Mouse (Mus musculus) lung, embryonic 16.5 days (tissue): ENCODE data around the gene Itih2. TPM values are rescaled to one million over a fixed set of nuclear protein-coding genes. Genes with fewer than 3 reads are reported as not detected.

Experiments used
- ATAC-seq: fragments of 200-750 bp; cut with Nextera tagmentation; 2 replicates; pipeline ENCODE4 v1.8.0; 2017; ENCODE audit warnings: low read depth, mild to moderate bottlenecking, moderate library complexity
- H3K27ac ChIP-seq: fragments of 300-500 bp; sonication (generic); 2 replicates; pipeline ENCODE4 v1.5.1; 2014; ENCODE audit warnings: mild to moderate bottlenecking, control low read depth, low read length
- H3K27me3 ChIP-seq: fragments of 300-500 bp; sonication (generic); 2 replicates; pipeline ENCODE4 v1.6.1; 2014; ENCODE audit warnings: low read depth, low read length, mixed read lengths; ENCODE audit not compliant: control insufficient read depth, insufficient read depth
- H3K36me3 ChIP-seq: fragments of 300-500 bp; sonication (generic); 2 replicates; pipeline ENCODE4 v1.6.1; 2014; ENCODE audit warnings: low read length; ENCODE audit not compliant: control insufficient read depth, insufficient read depth
- H3K4me1 ChIP-seq: fragments of 300-500 bp; sonication (generic); replicated peaks from 2 replicates; pipeline ENCODE4 v1.6.1; 2014; ENCODE audit warnings: low read length, mixed read lengths; ENCODE audit not compliant: control insufficient read depth, insufficient read depth
- H3K4me2 ChIP-seq: fragments of 300-500 bp; sonication (generic); 2 replicates; pipeline ENCODE4 v1.6.1; 2014; ENCODE audit warnings: low read depth, low read length, control low read depth
- H3K4me3 ChIP-seq: fragments of 300-500 bp; sonication (generic); 2 replicates; pipeline ENCODE4 v1.5.1; 2014; ENCODE audit warnings: mild to moderate bottlenecking, low read length, control low read depth
- H3K9ac ChIP-seq: fragments of 300-500 bp; sonication (generic); 2 replicates; pipeline ENCODE4 v1.6.1; 2014; ENCODE audit warnings: low read length, control low read depth
- H3K9me3 ChIP-seq: fragments of 300-500 bp; sonication (generic); 2 replicates; pipeline ENCODE4 v1.6.1; 2016; ENCODE audit warnings: low read length; ENCODE audit not compliant: control insufficient read depth
- WGBS: fragments of 180-500 bp; shearing (Covaris S2); extraction: QIAGEN DNeasy Blood & Tissue Kit; methylation state at CpG from one replicate; pipeline ENCODE4 v1.1.7; 2014; 5-methylcytosine and 5-hydroxymethylcytosine counted together
- polyA plus RNA-seq: library from polyadenylated mRNA; unstranded; fragments of >200 nt; fragmentation: Nextera tagmentation; extraction: Ambion mirVana; gene quantifications from 2 replicates; pipeline ENCODE4 v1.2.1, GENCODE M21; 2015

The Itih2 gene
- polyA plus RNA-seq, 1 experiment from 2014 or later, result 3.9 TPM

- ATAC-seq, result no peak
- Histone ChIP-seq H3K9ac (no peak overlapping the region), H3K4me1 (no peaks in the 10 kb centered on the region), H3K4me3 (no peak overlapping the region), H3K27me3 (no peaks in the 10 kb centered on the region), H3K36me3 (peaks cover 12% of the 10 kb centered on the region), H3K9me3 (no peaks in the 10 kb centered on the region), H3K27ac (no peak overlapping the region), H3K4me2 (no peak overlapping the region)
- WGBS, result 83% methylated on average over 7 of the region's 7 CpGs
These were observed 59.4 kb downstream of the Itih2 start for GRCm38 (mm10) chr2:10071751-10072150.

GRCm38 (mm10) chr2:10058836-10059235, 72.4 kb downstream of the Itih2 start:
- Histone ChIP-seq H3K9me3 (no peaks in the 10 kb centered on the region), H3K27me3 (no peaks in the 10 kb centered on the region), H3K4me1 (no peaks in the 10 kb centered on the region), H3K4me2 (no peak overlapping the region), H3K27ac (no peak overlapping the region), H3K36me3 (peaks cover 56% of the 10 kb centered on the region), H3K4me3 (no peak overlapping the region), H3K9ac (no peak overlapping the region)
- 82% methylated on average over 5 of the region's 5 CpGs for WGBS
- ATAC-seq, result no peak

GRCm38 (mm10) chr2:10051996-10052395, 79.2 kb downstream of the Itih2 start:
- peaks cover 5% of the 10 kb centered on the region; the same call in 1 of the 2 replicates for H3K4me1 ChIP-seq
- H3K9ac ChIP-seq, result no peak overlapping the region
- no peak overlapping the region for H3K4me3 ChIP-seq
- peaks cover 16% of the 10 kb centered on the region for H3K36me3 ChIP-seq
- H3K9me3 ChIP-seq, result no peaks in the 10 kb centered on the region
- WGBS, result 89% methylated on average over 1 of the region's 1 CpGs
- ATAC-seq, result no peak
- no peak overlapping the region for H3K4me2 ChIP-seq
- H3K27ac ChIP-seq, result no peak overlapping the region
- H3K27me3 ChIP-seq, result no peaks in the 10 kb centered on the region

- H3K4me3 ChIP-seq, result no peak overlapping the region
- WGBS, result 91% methylated on average over 3 of the region's 3 CpGs
- ATAC-seq, result no peak
These were observed 80.3 kb downstream of the Itih2 start for GRCm38 (mm10) chr2:10050878-10051277.

GRCm38 (mm10) chr2:10049456-10049855, 81.7 kb downstream of the Itih2 start:
- Histone ChIP-seq H3K4me1 (peaks cover 5% of the 10 kb centered on the region; the same call in 1 of the 2 replicates), H3K27ac (no peak overlapping the region), H3K27me3 (no peaks in the 10 kb centered on the region), H3K9ac (peak overlapping the region; percentile 89; the same call in 1 of the 2 replicates), H3K4me2 (peak overlapping the region; percentile 60), H3K4me3 (peak overlapping the region; percentile 94), H3K36me3 (no peaks in the 10 kb centered on the region), H3K9me3 (no peaks in the 10 kb centered on the region)
- 23% methylated on average over 6 of the region's 10 CpGs for WGBS
- ATAC-seq, result no peak

More at GRCm38 (mm10) chr2:10050878-10051277, 80.3 kb downstream of the Itih2 start:
- peaks cover 9% of the 10 kb centered on the region for H3K36me3 ChIP-seq
- H3K27me3 ChIP-seq, result no peaks in the 10 kb centered on the region
- no peak overlapping the region for H3K27ac ChIP-seq
- peaks cover 5% of the 10 kb centered on the region; the same call in 1 of the 2 replicates for H3K4me1 ChIP-seq
- no peaks in the 10 kb centered on the region for H3K9me3 ChIP-seq
- H3K9ac ChIP-seq, result no peak overlapping the region
- H3K4me2 ChIP-seq, result no peak overlapping the region

GRCm38 (mm10) chr2:10048461-10048860, 82.7 kb downstream of the Itih2 start, which contains the start of gene Taf3:
Gene Taf3, minus strand, starts transcription at chr2:10048596.
- Histone ChIP-seq H3K4me1 (peaks cover 5% of the 10 kb centered on the region; the same call in 1 of the 2 replicates), H3K9ac (peak within 1 kb of the TSS; percentile 89), H3K27ac (peak within 1 kb of the TSS; percentile 31; the same call in 1 of the 2 replicates), H3K9me3 (no peaks in the 10 kb centered on the region), H3K36me3 (no peaks in the 10 kb centered on the region), H3K4me3 (peak within 1 kb of the TSS; percentile 94), H3K27me3 (no peaks in the 10 kb centered on the region), H3K4me2 (peak within 1 kb of the TSS; percentile 85)
- WGBS, result under 1% methylated on average over 32 of the region's 36 CpGs
- ATAC-seq, result peak; percentile 95

- Histone ChIP-seq H3K4me2 (peak overlapping the region; percentile 85), H3K27me3 (no peaks in the 10 kb centered on the region), H3K27ac (peak overlapping the region; percentile 31; the same call in 1 of the 2 replicates), H3K36me3 (no peaks in the 10 kb centered on the region), H3K4me1 (peaks cover 5% of the 10 kb centered on the region; the same call in 1 of the 2 replicates), H3K4me3 (peak overlapping the region; percentile 94), H3K9me3 (no peaks in the 10 kb centered on the region), H3K9ac (peak overlapping the region; percentile 89)
- peak; percentile 68 for ATAC-seq
- 0% methylated on average over 47 of the region's 47 CpGs for WGBS
These were observed 83.3 kb downstream of the Itih2 start for GRCm38 (mm10) chr2:10047758-10048436.

Other genes starting within 250 kb of the Itih2 start
- not detected in 2 replicates for gene 9230102O04Rik, start 241.9 kb downstream of the Itih2 start, polyA plus RNA-seq
- gene Gata3, start 241.4 kb downstream of the Itih2 start, polyA plus RNA-seq, result 5.0 and 5.4 TPM in 2 replicates
- 11.7 and 13.3 TPM in 2 replicates for gene Taf3, start 82.8 kb downstream of the Itih2 start, polyA plus RNA-seq
- gene Atp5c1, start 50.9 kb downstream of the Itih2 start, polyA plus RNA-seq, result 530 and 541 TPM in 2 replicates
- 26.7 and 28.7 TPM in 2 replicates for gene Kin, start 50.8 kb downstream of the Itih2 start, polyA plus RNA-seq
- gene Itih5, start 22.2 kb upstream of the Itih2 start, polyA plus RNA-seq, result 5.2 and 6.7 TPM in 2 replicates
- gene Sfmbt2, start 239.1 kb upstream of the Itih2 start, polyA plus RNA-seq, result 1.3 and 2.0 TPM in 2 replicates